ENCODE assay signal across 7 mouse cellular contexts in genomic region chr13:43398297-43399080, GRCm38 (mm10). TPM values are rescaled to one million over a fixed set of nuclear protein-coding genes. Genes with fewer than 3 reads are reported as not detected.
DNase-seq lines count a peak whose midpoint lies in the region; ATAC-seq and TF ChIP-seq lines count a peak whose summit lies in the region.

Gene Nol7 (plus strand): TSS chr13:43398390.

- intact Hi-C loops in left cerebral cortex, postnatal 4 days (cut with DNase I), result loop anchor here (5.0 kb wide), 1 partner anchor 216 kb away; no protein-coding TSS in a partner anchor

- peak; percentile 94 for TF ChIP-seq CTCF in intestine, postnatal 0 days (IDR thresholded peaks at IDR 0.05; ENCODE audit: low read depth)
- TF ChIP-seq CTCF in small intestine, adult 2 months (IDR thresholded peaks at IDR 0.05; ENCODE audit: extremely low read depth, insufficient read length, insufficient replicate concordance, low read depth, low read length), result peak; percentile 76

- H3K27ac ChIP-seq in intestine, postnatal 0 days (ENCODE audit: low read depth, low read length), result peak within 1 kb of the TSS; percentile 85
- peak within 1 kb of the TSS; percentile 97 for H3K27ac ChIP-seq in midbrain, embryonic 12.5 days (replicated peaks)
- H3K27ac ChIP-seq in small intestine, adult 2 months (ENCODE audit: insufficient read depth, low read depth, low read length), result peak within 1 kb of the TSS; percentile 83

- 1% methylated on average over 72 of the region's 72 CpGs for WGBS in intestine, postnatal 0 days
- WGBS in midbrain, embryonic 12.5 days, result 2% methylated on average over 66 of the region's 72 CpGs
- WGBS in small intestine, adult 2 months, result 2% methylated on average over 72 of the region's 72 CpGs

- H3K9me3 ChIP-seq in intestine, postnatal 0 days (ENCODE audit: control insufficient read depth), result no peaks in the 10 kb centered on the region
- H3K9me3 ChIP-seq in midbrain, embryonic 12.5 days, result 0 out of 2 replicates have a peak, but pooled peaks cover 5% of the 10 kb centered on the region

- H3K36me3 ChIP-seq in intestine, postnatal 0 days (ENCODE audit: control insufficient read depth, insufficient read depth), result peaks cover 31% of the 10 kb centered on the region
- H3K36me3 ChIP-seq in midbrain, embryonic 12.5 days, result peaks cover 48% of the 10 kb centered on the region
- peaks cover 27% of the 10 kb centered on the region for H3K36me3 ChIP-seq in small intestine, adult 2 months (ENCODE audit: control insufficient read depth, insufficient read depth, low read length)

- peak; percentile 97 for ATAC-seq in intestine, postnatal 0 days
- peak; percentile 93 for ATAC-seq in midbrain, embryonic 12.5 days (ENCODE audit: low FRiP score, low read depth)

- TF ChIP-seq POLR2A in small intestine, adult 2 months (IDR thresholded peaks at IDR 0.05; ENCODE audit: low read depth, low read length), result peak; percentile 43

- peak within 1 kb of the TSS; percentile 82 for H3K9ac ChIP-seq in intestine, postnatal 0 days (ENCODE audit: low read depth, low read length)
- peak within 1 kb of the TSS; percentile 86 for H3K9ac ChIP-seq in midbrain, embryonic 12.5 days (replicated peaks)

- DNase-seq in adrenal gland, adult 8-10 months, result peak; percentile 85
- DNase-seq in embryo, embryonic 9.5 days (ENCODE audit: extremely low spot score), result peak; percentile 97
- DNase-seq in gonadal fat pad, adult 2 months (ENCODE audit: low read depth), result peak; percentile 38
- DNase-seq in left cerebral cortex, postnatal 4 days, result peak; percentile 96

- H3K4me3 ChIP-seq in intestine, postnatal 0 days (ENCODE audit: low read depth, low read length), result peak within 1 kb of the TSS; percentile 71
- peak within 1 kb of the TSS; percentile 92 for H3K4me3 ChIP-seq in midbrain, embryonic 12.5 days
- peak within 1 kb of the TSS; percentile 79 for H3K4me3 ChIP-seq in small intestine, adult 2 months (ENCODE audit: low read depth, low read length)

- peak within 1 kb of the TSS; percentile 80 for H3K4me2 ChIP-seq in intestine, postnatal 0 days (replicated peaks; ENCODE audit: low read depth)
- H3K4me2 ChIP-seq in midbrain, embryonic 12.5 days (replicated peaks), result peak within 1 kb of the TSS; percentile 69

- no peaks in the 10 kb centered on the region for H3K4me1 ChIP-seq in intestine, postnatal 0 days (replicated peaks; ENCODE audit: control insufficient read depth, insufficient read depth, low read length)
- peaks cover 10% of the 10 kb centered on the region for H3K4me1 ChIP-seq in midbrain, embryonic 12.5 days
- no peaks in the 10 kb centered on the region for H3K4me1 ChIP-seq in small intestine, adult 2 months (ENCODE audit: control insufficient read depth, insufficient read depth, insufficient read length, low read length)

- H3K27me3 ChIP-seq in intestine, postnatal 0 days (replicated peaks; ENCODE audit: control insufficient read depth, insufficient read depth, low read length), result no peaks in the 10 kb centered on the region
- H3K27me3 ChIP-seq in midbrain, embryonic 12.5 days, result no peaks in the 10 kb centered on the region
- H3K27me3 ChIP-seq in small intestine, adult 2 months (ENCODE audit: control insufficient read depth, insufficient read depth, low read length), result no peaks in the 10 kb centered on the region

RNA-seq across cellular contexts. Expression of gene Nol7, which starts in this region (rescaled TPM):
- total RNA-seq in adrenal gland, adult 8-10 months (2022), result 100 to 1,000 TPM in 3 of 4 experiments, 10 to 100 TPM in 1; 85.3 to 121 (median 112) TPM
- polyA plus RNA-seq in gonadal fat pad, adult 2 months (2012; rRNA removed), result 32.8 and 37.3 TPM in 2 replicates
- 127 and 143 TPM in 2 replicates for polyA plus RNA-seq in intestine, postnatal 0 days (2015; fragmentation: Nextera tagmentation; extraction: Ambion mirVana)
- 100 to 1,000 TPM; 102 to 103 TPM for total RNA-seq in left cerebral cortex, postnatal 4 days (2021)
- polyA plus RNA-seq in midbrain, embryonic 12.5 days (2016; fragmentation: Nextera tagmentation; extraction: Ambion mirVana), result 202 and 208 TPM in 2 replicates
- polyA plus RNA-seq in small intestine, adult 2 months (2012; rRNA removed), result 52.5 and 66.0 TPM in 2 replicates

Comparison
In these comparisons a context has a peak if more than half of its experiments do, and no peak if none do; other contexts are left out.
1. Peak in every context shown above with its lines: DNase-seq, ATAC-seq, H3K4me3 ChIP-seq and H3K27ac ChIP-seq.
2. DNase-seq: peak in every context shown above with its lines; median percentile 97 in embryo, embryonic 9.5 days; 96 in left cerebral cortex, postnatal 4 days; 85 in adrenal gland, adult 8-10 months; 38 in gonadal fat pad, adult 2 months.